Mouse (Mus musculus): ENCODE results near the gene Timp2. TPM values are rescaled to one million over a fixed set of nuclear protein-coding genes. Genes with fewer than 3 reads are reported as not detected.

Gene Timp2
- polyA plus RNA-seq, 1 experiment from 2014 or later: 30.9 TPM

DNA sequence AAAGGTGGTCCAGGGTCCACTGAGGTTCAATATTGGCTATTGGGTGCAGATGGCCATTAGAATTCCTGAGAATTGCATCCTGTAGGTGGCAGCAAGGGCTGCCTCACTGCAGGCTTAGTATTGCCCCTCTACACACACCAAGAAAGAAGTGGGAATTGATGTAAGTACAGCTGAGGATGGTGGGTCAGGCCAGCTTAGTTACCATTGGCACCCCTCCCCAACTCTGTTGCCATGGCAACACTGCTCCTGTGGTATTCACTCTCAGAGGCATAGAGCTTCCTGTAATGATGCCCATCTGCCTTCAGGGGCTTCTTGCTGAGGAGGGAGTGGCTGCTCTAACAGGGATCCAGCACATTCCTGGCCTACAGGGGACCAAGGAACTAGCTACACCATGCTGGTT is 19.5 kb upstream of the Timp2 start:
- ATAC-seq: no peak
- no peaks in the 10 kb centered on the region for H3K27me3 ChIP-seq (replicated peaks; ENCODE audit: control insufficient read depth, insufficient read depth, low read length)
- H3K9me3 ChIP-seq (ENCODE audit: control insufficient read depth, low read length): no peaks in the 10 kb centered on the region
- no peak overlapping the region for H3K4me3 ChIP-seq (ENCODE audit: low read length)
- no peak overlapping the region for H3K27ac ChIP-seq (ENCODE audit: low read length)
- no peak overlapping the region for H3K9ac ChIP-seq (ENCODE audit: low read depth, low read length)
- H3K36me3 ChIP-seq (ENCODE audit: control insufficient read depth, insufficient read depth, low read length): no peaks in the 10 kb centered on the region
- no peak overlapping the region for H3K4me2 ChIP-seq (ENCODE audit: low read depth, low read length)
- no peaks in the 10 kb centered on the region for H3K4me1 ChIP-seq (ENCODE audit: control insufficient read depth, insufficient read depth, low read length)

DNA sequence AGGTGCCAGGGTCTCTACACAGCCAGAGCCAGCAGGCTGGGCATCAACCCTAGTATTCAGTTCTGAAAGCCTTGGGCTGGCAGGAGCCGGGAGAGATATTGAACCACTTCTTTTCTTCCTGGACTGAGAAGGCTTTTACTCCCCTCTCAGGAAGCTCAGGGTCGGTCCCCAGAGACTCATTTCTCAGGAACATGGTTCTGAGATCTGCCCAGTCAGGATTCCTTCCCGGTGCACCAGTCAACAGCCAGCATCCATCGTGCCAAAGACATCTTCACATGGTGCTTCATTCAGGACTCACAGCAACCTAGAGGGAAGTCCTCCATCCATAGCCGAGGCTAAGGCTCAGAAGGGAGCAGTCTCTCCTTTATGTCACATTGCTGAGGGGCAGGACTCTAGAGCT is 19.0 kb upstream of the Timp2 start:
- H3K4me1 ChIP-seq (ENCODE audit: control insufficient read depth, insufficient read depth, low read length): no peaks in the 10 kb centered on the region
- 65% methylated on average over 5 of the region's 5 CpGs for WGBS
- no peak for ATAC-seq
- no peak overlapping the region for H3K4me2 ChIP-seq (ENCODE audit: low read depth, low read length)
- H3K36me3 ChIP-seq (ENCODE audit: control insufficient read depth, insufficient read depth, low read length): no peaks in the 10 kb centered on the region
- H3K4me3 ChIP-seq (ENCODE audit: low read length): no peak overlapping the region
- no peaks in the 10 kb centered on the region for H3K27me3 ChIP-seq (replicated peaks; ENCODE audit: control insufficient read depth, insufficient read depth, low read length)
- H3K27ac ChIP-seq (ENCODE audit: low read length): no peak overlapping the region
- no peaks in the 10 kb centered on the region for H3K9me3 ChIP-seq (ENCODE audit: control insufficient read depth, low read length)
- no peak overlapping the region for H3K9ac ChIP-seq (ENCODE audit: low read depth, low read length)

DNA sequence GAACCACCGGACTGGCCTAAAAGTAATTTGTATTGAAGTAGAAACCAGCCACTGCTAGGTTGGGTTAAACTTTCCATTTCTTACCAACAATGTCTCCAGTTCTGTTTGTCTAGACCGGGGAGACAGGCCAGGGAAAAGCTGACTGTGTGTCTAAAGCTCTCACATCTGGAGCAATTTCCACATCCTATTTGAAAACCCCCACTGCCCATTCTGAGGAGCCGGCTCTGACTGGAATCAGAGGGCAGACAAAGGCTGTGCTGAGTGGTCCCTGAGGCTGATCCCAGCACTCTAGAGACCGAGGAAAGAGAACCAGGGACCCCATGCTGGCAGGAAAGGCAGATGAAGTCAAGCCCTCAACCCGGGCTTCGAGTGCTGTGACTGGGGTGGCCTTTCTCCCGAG is 17.1 kb upstream of the Timp2 start:
- no peak overlapping the region for H3K4me2 ChIP-seq (ENCODE audit: low read depth, low read length)
- no peaks in the 10 kb centered on the region for H3K27me3 ChIP-seq (replicated peaks; ENCODE audit: control insufficient read depth, insufficient read depth, low read length)
- H3K36me3 ChIP-seq (ENCODE audit: control insufficient read depth, insufficient read depth, low read length): no peaks in the 10 kb centered on the region
- no peak overlapping the region for H3K4me3 ChIP-seq (ENCODE audit: low read length)
- no peak for ATAC-seq
- no peaks in the 10 kb centered on the region for H3K4me1 ChIP-seq (ENCODE audit: control insufficient read depth, insufficient read depth, low read length)
- no peak overlapping the region for H3K9ac ChIP-seq (ENCODE audit: low read depth, low read length)
- no peak overlapping the region for H3K27ac ChIP-seq (ENCODE audit: low read length)
- WGBS: 56% methylated on average over 7 of the region's 7 CpGs
- no peaks in the 10 kb centered on the region for H3K9me3 ChIP-seq (ENCODE audit: control insufficient read depth, low read length)

DNA sequence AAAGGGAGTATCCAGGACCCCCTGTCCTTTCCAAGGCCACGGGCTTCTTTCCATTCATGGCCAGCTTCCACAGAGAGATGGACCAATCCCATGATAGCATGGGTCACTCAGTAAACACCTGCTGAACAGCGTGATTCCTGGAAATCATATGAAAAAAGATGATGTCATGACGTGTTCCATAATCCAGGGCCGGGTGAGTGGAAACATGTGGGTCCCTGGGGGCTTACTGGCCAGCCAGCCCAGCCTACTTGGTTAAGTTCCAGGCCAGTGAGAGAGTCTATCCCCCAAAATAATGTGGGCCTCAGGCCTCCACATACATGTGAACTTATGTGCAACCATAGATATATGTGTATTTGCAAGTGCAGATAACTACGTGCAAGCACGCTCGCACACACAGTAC is 16.3 kb upstream of the Timp2 start:
- H3K9ac ChIP-seq (ENCODE audit: low read depth, low read length): no peak overlapping the region
- H3K4me2 ChIP-seq (ENCODE audit: low read depth, low read length): no peak overlapping the region
- ATAC-seq: no peak
- H3K36me3 ChIP-seq (ENCODE audit: control insufficient read depth, insufficient read depth, low read length): no peaks in the 10 kb centered on the region
- H3K27ac ChIP-seq (ENCODE audit: low read length): no peak overlapping the region
- WGBS: 84% methylated on average over 7 of the region's 7 CpGs
- no peaks in the 10 kb centered on the region for H3K9me3 ChIP-seq (ENCODE audit: control insufficient read depth, low read length)
- no peak overlapping the region for H3K4me3 ChIP-seq (ENCODE audit: low read length)
- H3K4me1 ChIP-seq (ENCODE audit: control insufficient read depth, insufficient read depth, low read length): no peaks in the 10 kb centered on the region
- no peaks in the 10 kb centered on the region for H3K27me3 ChIP-seq (replicated peaks; ENCODE audit: control insufficient read depth, insufficient read depth, low read length)

DNA sequence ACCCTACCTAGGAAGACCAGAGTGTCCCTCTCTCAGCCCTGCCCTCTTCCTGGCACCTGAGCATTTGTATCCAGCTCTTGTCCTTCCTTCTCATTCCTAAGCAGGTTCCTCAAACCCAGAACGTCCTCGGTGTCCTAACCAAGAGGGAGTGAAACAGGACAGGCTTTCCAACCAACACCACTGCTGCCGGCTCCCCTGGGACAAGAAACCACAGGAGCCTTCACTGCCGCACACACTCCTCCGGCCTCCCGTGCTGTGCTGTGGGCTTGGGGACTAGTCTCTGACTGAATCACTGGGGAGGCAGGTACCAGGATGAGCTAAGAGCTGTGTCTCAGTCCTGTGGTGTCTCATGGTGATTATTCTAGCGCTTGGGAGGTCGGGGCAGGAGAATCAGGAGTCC is 14.1 kb upstream of the Timp2 start:
- Histone ChIP-seq H3K4me3 (ENCODE audit: low read length) (no peak overlapping the region), H3K9ac (ENCODE audit: low read depth, low read length) (no peak overlapping the region), H3K36me3 (ENCODE audit: control insufficient read depth, insufficient read depth, low read length) (no peaks in the 10 kb centered on the region), H3K27ac (ENCODE audit: low read length) (no peak overlapping the region), H3K27me3 (replicated peaks; ENCODE audit: control insufficient read depth, insufficient read depth, low read length) (no peaks in the 10 kb centered on the region), H3K4me2 (ENCODE audit: low read depth, low read length) (no peak overlapping the region), H3K4me1 (ENCODE audit: control insufficient read depth, insufficient read depth, low read length) (peaks cover 8% of the 10 kb centered on the region), H3K9me3 (ENCODE audit: control insufficient read depth, low read length) (no peaks in the 10 kb centered on the region)
- no peak for ATAC-seq
- 72% methylated on average over 8 of the region's 8 CpGs for WGBS

DNA sequence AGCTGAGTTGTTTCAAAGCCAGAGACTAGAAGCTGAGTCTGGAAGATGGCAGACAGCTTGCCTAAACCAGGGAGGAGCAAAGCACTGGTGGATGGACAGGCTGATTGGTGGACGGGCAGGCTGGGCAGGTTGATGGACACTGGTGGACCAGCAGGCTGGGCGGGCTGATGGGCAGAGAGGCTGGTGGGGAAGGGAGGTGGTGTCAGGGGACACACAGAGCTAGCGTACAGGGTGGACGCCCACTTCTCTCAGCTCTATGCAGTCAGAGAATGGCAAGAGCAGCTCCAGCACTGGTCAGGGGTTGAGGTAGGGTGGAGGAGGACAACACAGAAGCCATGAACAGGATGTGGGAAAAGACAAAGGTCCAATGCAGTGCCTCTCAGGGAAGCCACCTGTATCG is 13.7 kb upstream of the Timp2 start:
- H3K36me3 ChIP-seq (ENCODE audit: control insufficient read depth, insufficient read depth, low read length): no peaks in the 10 kb centered on the region
- H3K4me2 ChIP-seq (ENCODE audit: low read depth, low read length): no peak overlapping the region
- ATAC-seq: no peak
- WGBS: 78% methylated on average over 5 of the region's 5 CpGs
- no peak overlapping the region for H3K9ac ChIP-seq (ENCODE audit: low read depth, low read length)
- no peak overlapping the region for H3K27ac ChIP-seq (ENCODE audit: low read length)
- peaks cover 8% of the 10 kb centered on the region for H3K4me1 ChIP-seq (ENCODE audit: control insufficient read depth, insufficient read depth, low read length)
- H3K9me3 ChIP-seq (ENCODE audit: control insufficient read depth, low read length): no peaks in the 10 kb centered on the region
- no peaks in the 10 kb centered on the region for H3K27me3 ChIP-seq (replicated peaks; ENCODE audit: control insufficient read depth, insufficient read depth, low read length)
- H3K4me3 ChIP-seq (ENCODE audit: low read length): no peak overlapping the region

DNA sequence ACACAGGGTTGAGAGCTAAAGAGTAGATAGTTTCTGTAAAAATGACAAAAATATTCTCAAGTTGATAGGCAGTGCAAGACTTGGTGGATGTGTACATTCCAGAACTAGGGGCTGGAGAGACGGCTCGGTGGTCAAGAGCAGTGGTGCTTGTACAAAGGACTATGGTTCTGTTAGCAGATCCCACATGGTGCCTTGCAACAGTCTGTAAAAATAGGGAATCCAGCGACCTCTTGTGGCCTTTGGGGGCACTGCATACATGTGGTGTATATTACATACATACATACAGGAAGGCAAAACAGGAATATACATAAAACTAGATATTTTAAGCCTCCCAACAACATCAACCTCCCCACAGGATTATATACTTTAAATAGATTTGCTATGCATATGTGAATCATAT is 12.8 kb upstream of the Timp2 start:
- Histone ChIP-seq H3K4me1 (ENCODE audit: control insufficient read depth, insufficient read depth, low read length) (peaks cover 12% of the 10 kb centered on the region), H3K9me3 (ENCODE audit: control insufficient read depth, low read length) (no peaks in the 10 kb centered on the region), H3K4me3 (ENCODE audit: low read length) (no peak overlapping the region), H3K4me2 (ENCODE audit: low read depth, low read length) (no peak overlapping the region), H3K9ac (ENCODE audit: low read depth, low read length) (no peak overlapping the region), H3K36me3 (ENCODE audit: control insufficient read depth, insufficient read depth, low read length) (no peaks in the 10 kb centered on the region), H3K27ac (ENCODE audit: low read length) (no peak overlapping the region), H3K27me3 (replicated peaks; ENCODE audit: control insufficient read depth, insufficient read depth, low read length) (no peaks in the 10 kb centered on the region)
- no peak for ATAC-seq
- 62% methylated on average over 3 of the region's 3 CpGs for WGBS

DNA sequence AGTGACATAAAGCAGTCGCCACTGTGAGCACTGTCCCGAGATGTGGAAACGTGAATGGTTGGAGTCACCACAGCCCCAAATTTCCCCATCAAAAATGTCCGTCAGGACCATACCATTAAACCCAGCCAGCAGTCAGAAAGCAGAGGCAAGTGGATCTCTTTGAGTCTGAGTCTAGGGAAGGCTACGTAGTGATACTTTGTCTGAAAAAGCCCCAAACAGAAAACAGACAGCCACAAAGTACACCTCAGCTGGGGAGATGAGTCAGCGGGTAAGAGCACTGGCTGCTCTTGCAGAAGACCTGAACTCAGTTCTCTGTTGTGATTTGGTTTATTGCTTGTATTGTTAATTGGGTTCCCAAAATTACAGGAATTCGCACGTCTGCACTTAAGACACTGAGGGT is 11.0 kb upstream of the Timp2 start:
- no peak overlapping the region for H3K4me3 ChIP-seq (ENCODE audit: low read length)
- ATAC-seq: no peak
- peaks cover 24% of the 10 kb centered on the region for H3K4me1 ChIP-seq (ENCODE audit: control insufficient read depth, insufficient read depth, low read length)
- H3K27me3 ChIP-seq (replicated peaks; ENCODE audit: control insufficient read depth, insufficient read depth, low read length): no peaks in the 10 kb centered on the region
- H3K9me3 ChIP-seq (ENCODE audit: control insufficient read depth, low read length): no peaks in the 10 kb centered on the region
- no peaks in the 10 kb centered on the region for H3K36me3 ChIP-seq (ENCODE audit: control insufficient read depth, insufficient read depth, low read length)
- no peak overlapping the region for H3K4me2 ChIP-seq (ENCODE audit: low read depth, low read length)
- 58% methylated on average over 8 of the region's 8 CpGs for WGBS
- no peak overlapping the region for H3K9ac ChIP-seq (ENCODE audit: low read depth, low read length)
- H3K27ac ChIP-seq (ENCODE audit: low read length): no peak overlapping the region

DNA sequence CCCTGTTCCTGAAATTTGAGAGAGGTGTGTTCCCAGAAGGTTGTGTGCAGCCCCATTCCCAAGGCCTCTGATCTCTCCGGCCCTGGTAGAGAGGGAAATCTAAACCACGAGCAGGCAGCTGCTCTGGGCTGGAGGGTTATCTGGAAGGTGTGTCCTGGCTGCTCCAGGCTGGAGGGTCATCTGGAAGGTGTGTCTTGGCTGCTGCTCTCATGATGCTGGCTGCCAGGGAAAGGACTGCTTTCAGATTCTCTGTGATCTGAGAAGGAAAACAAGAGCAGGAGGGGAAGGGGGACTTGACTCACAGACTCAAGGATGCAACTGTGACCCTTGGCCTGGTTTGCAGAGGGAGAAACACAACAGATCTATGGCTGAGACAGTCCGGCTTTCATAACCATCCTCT is 10.6 kb upstream of the Timp2 start:
- no peak overlapping the region for H3K9ac ChIP-seq (ENCODE audit: low read depth, low read length)
- no peaks in the 10 kb centered on the region for H3K36me3 ChIP-seq (ENCODE audit: control insufficient read depth, insufficient read depth, low read length)
- H3K4me1 ChIP-seq (ENCODE audit: control insufficient read depth, insufficient read depth, low read length): peaks cover 25% of the 10 kb centered on the region
- no peak overlapping the region for H3K27ac ChIP-seq (ENCODE audit: low read length)
- H3K9me3 ChIP-seq (ENCODE audit: control insufficient read depth, low read length): no peaks in the 10 kb centered on the region
- ATAC-seq: no peak
- no peak overlapping the region for H3K4me2 ChIP-seq (ENCODE audit: low read depth, low read length)
- WGBS: 54% methylated on average over 3 of the region's 3 CpGs
- H3K27me3 ChIP-seq (replicated peaks; ENCODE audit: control insufficient read depth, insufficient read depth, low read length): no peaks in the 10 kb centered on the region
- H3K4me3 ChIP-seq (ENCODE audit: low read length): no peak overlapping the region

DNA sequence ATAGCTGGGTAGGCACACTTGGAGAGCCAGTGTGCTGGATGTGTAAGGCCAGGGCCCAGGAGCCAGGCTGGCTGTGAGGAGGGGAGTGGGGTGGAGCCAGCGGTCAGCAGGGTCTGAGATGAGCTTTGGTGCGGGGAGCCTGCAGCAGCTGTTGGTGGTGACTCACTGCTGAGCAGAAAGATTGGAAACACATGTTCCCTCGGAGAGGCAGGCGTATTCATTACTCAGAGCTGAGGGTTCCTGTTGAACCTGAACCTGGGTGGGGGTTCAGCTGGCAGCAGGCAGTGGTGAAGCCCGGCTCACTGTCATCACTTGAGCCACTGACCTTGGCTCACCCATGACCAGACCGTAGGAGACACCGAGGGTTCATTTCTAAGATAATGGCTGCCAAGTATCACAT is 9.6 kb upstream of the Timp2 start:
- Histone ChIP-seq H3K4me3 (ENCODE audit: low read length) (no peak overlapping the region), H3K27ac (ENCODE audit: low read length) (peak overlapping the region; percentile 4; the same call in 1 of the 2 replicates), H3K36me3 (ENCODE audit: control insufficient read depth, insufficient read depth, low read length) (no peaks in the 10 kb centered on the region), H3K9me3 (ENCODE audit: control insufficient read depth, low read length) (no peaks in the 10 kb centered on the region), H3K9ac (ENCODE audit: low read depth, low read length) (no peak overlapping the region), H3K27me3 (replicated peaks; ENCODE audit: control insufficient read depth, insufficient read depth, low read length) (no peaks in the 10 kb centered on the region), H3K4me1 (ENCODE audit: control insufficient read depth, insufficient read depth, low read length) (peaks cover 33% of the 10 kb centered on the region), H3K4me2 (ENCODE audit: low read depth, low read length) (no peak overlapping the region)
- WGBS: 51% methylated on average over 7 of the region's 7 CpGs
- ATAC-seq: peak; percentile 49
